Mouse (Mus musculus): Measurements from ENCODE around the gene Tmem123. TPM values are rescaled to one million over a fixed set of nuclear protein-coding genes. Genes with fewer than 3 reads are reported as not detected.
A peak's percentile ranks its signal among the peaks of the same experiment; 100 is the strongest.

Gene Tmem123
- total RNA-seq, 2 experiments from 2014 or later: 40.2 to 48.4 TPM

DNA sequence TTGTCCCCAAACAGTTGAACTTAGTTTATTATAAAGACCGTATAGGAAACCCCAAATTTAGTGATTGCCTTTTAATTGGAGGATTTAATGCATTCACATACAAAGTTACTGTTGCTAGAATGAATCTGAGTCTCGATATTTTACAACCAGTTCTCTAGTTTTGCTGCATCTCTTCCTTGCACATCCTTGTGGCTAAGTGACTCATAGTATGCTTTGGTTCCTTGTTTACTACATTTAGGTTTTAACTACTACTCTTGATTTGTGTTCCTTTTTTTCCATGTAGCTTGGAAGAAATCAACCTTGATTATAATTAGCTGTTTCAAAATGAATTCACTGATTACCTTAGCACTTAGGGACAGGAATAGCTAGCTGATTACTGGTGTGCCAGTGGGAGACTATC lies 11.2 kb downstream of the Tmem123 start:
- DNase-seq: no peak

DNA sequence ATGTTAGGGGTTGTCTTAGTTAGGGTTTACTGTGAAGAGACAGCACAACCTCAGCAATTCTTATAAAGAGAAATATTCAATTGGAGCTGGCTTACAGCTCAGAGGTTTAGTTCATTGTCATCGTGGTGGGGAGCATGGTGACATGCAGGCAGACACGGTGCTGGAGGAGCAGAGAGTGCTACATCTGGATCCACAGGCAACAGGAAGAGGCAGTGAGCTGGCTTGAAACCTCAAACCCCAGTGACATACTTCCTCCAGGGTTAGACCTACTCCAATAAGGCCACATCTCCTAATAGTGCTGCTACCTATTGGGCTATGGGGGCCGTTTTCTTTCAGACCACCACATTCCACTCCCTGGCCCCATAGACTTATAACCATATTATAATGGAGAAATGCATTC lies 12.1 kb downstream of the Tmem123 start:
- no peak for DNase-seq

DNA sequence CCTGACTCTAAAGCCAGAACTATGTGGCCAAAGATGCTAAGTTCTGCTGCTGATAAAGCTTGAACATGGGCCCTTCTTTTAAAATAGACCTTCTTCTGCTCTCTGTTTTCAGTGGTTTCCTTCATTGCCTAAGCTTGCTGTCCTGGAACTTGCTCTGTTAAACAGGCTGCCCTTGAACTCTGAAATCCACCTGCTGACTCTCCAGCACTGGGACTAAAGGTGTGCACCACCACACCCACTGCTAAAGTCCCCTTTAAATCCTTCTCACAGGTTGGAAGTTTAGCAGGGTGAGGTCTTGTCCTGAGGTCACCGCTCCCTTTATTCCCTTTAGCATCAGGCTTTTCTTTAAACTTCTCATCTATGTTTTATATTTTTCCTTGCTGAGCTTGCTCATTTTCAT lies 13.1 kb downstream of the Tmem123 start:
- DNase-seq: no peak

DNA sequence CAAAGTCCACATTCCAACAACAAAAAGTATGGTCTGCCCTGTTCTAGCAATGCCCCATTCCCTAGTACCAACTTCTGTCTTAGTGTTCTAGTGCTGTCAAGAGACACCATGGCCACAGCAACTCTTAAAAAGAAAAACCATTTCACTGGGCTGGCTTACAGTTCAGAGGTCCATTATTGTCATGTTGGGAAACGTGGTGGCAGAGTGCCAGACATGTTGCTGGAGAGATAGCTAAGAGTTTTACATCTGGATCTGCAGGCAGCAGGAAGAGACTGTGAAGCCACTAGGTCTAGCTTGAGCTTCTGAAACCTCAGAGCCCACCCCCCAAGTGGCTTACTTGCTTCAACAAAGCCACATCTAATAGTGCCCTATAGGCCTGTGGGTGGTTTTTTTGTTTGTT lies 13.8 kb downstream of the Tmem123 start:
- no peak for DNase-seq

DNA sequence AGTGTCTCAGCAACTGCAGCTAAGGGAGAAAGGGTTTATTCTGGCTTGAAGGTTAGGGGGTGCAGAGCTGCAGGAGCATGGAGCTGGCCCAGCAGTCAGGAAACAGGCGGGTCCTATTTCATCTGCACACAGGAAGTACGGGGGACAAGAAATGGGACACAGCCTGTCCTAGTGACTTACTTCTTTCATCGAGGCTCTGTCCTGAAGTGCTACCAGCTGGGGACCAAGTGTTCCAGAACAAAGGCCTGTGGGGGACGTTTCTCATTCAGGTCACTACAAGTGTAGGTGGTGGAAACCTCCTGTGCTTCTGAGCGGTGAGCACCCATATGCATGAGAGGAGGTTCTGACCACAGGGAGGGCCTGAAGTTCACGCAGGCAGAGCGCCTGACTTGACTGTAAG lies 14.9 kb downstream of the Tmem123 start:
- no peak for DNase-seq

DNA sequence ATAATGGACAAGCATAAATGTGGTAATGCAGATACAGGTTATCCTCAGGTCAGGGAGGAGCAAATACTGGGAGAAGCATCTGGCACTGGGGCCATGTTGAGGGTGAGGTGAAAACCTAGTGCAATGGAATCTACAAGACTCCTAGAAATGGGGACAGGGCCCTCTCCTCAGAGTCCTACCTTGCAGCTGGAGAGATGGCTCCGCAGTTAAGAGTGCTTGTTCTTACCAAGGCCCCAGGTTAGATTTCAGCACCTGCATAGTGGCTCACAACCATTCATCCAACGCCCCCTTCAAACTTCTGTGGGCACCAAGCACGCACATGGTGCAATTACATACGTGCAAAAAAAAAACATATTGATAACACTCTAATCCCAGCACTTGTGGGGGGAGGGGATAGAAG lies 15.9 kb downstream of the Tmem123 start:
- no peak for DNase-seq

DNA sequence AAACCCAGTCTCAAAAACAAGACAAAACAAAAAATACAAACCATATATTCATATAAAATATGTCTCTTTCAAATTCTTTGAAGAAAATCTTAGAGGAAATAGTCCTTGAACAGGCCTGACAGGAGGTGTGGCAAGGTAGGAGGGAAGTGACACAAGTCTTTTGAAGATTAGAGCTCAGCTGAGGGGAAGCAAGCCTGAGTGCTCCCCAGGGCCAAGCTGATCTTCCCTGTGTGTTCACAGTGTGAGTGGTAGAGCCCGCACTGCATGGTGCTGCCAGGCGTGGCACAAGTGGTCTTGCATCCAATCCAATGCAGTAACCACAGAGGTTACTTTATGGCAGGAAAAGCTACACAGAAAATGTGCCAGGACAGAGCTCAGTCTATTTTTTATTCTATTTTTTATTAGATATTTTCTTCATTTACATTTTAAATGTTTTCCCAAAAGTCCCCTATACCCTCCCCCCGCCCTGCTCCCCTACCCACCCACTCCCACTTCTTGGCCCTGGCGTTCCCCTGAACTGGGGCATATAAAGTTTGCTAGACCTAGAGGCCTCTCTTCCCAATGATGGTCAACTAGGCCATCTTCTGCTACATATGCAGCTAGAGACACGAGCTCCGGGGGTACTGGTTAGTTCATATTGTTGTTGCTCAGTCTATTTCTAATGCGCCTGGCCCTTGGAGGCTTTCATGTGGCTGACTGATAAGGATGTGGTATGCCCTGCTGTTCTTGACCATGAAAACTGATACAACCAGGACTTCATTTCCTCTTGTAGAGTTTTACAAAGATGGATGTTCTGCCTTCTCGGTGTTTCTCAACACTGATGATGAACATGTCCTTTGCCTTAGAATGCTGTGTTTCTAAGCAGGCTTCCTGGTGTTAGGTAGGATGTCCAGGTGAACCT lies 16.7 kb downstream of the Tmem123 start:
- no peak for DNase-seq

DNA sequence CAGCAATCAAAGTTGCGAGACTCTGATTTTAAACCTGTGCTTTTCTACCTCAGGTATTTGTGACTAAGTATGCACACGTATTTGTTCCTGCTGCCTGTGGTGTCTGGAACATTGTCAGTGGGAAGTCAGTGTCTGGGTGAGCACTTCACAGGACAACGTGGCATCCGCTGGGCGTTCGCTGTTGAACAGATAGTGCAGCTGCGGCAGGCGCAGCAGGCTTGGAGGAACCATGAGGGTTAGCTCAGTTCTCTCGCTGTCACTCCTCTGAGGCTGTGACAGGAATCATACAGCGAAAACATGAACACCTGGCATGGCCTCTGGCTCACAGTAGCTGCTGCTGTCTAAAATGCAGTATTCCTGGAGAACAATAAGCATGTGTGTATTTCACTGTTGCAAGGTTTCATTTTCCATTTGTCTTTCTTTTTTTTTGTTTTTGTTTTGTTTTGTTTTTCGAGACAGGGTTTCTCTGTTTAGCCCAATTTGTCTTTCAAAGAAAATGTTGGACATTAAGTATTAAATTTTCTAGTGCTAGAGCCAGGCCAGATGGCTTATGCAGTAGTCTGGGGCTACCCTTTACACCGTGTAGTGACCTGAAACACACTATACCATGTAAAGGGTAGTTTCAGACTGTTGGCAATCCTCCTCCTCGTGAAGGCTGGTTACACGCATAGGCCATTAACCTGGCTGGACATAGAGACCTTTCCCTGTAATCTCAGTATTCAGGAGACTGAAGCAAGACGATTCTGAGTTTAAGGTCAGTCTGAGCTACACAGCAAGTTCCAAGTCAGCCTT lies 20.2 kb downstream of the Tmem123 start:
- no peak for DNase-seq

DNA sequence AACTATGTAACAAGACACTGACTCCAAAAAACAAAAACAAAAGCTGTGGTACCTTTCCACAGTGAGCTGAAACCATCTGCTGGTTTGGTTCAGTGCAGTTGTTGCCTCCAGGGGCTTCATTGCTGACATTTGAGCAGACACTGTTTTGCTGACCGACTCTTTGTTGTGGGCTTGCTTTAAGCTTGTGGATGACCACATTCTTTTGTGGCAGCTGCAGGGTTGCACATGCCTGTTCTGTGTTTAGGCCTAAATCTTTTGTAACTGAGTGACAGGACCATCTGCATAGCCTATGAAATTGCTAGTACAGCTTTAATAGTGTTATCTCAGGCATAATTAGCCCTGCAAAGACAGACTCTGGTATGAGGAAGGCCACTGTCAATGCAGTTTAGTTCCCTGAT lies 20.8 kb downstream of the Tmem123 start:
- no peak for DNase-seq

DNA sequence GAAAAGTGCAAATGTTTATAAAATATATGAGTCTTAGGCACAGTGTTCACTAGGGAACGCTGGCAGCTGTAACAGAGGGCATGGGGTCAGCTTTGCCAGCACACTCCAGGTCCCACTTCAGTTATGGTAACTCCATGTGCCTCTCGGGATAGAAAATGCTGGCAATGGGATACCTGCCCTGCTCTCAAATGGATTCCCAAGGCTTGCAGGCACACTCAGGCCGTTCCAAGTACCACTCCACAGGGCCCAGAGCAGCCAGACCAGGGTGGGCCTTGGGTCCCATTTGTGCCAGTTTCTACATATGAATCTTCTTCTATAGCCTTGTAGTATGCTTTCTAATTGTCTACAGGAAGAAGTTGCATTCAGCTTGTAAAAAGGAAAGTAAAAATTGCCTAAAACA lies 21.6 kb downstream of the Tmem123 start:
- DNase-seq: no peak

DNA sequence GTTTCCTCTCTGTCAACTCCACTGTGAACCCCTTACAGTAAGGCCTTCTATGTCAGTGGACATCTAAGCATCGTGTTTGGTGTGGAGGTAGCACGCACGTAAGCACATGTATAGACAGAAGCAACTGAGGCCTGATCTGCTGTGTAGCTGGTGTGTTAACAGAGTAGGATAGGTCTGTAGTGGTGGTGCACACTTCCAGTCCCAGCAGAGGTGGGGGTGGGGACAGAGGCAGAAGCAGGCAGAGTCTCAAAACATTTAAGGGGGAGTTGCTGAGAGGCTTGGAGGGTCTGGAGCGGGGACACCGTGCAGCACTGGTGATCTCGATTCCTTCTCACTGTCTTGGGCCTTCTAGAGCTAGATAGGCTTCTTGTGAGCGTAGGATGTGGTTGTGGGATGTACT lies 22.2 kb downstream of the Tmem123 start:
- no peak for DNase-seq

DNA sequence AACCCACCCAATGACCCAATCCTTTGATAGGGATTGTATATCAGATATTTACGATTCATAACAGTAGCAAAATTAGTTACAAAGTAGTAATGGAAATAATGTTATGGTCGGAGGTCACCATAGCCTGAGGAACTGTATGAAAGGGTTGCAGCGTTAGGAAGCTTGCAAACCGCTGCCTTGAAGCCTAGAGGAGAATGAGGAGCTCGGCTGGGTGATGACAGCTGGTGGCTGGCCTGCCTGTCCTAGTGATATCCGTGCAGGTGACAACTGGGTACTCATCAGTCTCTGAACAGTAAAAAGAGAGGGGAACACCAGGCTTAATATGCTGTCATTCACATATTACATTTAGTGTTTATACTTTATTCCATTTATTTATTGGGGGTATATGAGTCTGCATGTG lies 24.6 kb downstream of the Tmem123 start:
- no peak for DNase-seq

DNA sequence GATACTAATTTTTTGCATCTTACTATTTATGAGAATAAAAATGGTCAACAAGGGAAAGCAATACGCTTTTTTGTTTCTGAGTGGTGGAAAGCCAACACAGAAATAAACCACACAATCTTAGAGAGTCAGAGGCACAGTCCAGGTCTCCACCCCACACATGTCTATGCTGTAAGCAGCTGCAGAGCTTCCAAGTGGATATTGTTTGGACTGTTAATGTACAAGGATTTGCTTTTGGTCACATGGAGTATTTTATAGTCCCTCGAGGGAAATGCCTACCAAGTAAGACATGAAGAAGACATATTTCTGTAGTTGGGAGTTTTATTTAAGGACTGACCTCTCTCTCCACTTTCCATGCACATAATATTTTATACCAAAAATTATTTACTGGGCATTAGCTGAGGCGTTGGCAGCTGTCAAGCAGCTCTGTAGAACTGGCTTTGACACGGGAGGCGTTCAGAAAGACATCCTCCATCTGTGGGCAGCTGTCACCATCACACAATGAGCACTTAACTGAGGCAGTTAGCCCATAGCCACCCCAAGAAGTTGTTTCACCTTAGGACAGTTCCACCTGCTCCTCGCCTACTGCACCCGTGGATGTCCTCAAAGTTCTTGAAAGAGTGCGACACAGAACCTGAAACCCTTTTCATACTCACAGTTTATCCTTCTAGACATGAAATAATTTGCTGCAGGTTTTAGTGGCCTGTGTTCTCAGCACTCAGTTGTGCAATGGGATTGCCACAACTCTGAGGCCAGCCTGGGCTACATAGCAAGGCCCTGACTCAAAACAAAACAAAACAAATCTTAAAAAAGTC lies 26.1 kb downstream of the Tmem123 start:
- DNase-seq: no peak

DNA sequence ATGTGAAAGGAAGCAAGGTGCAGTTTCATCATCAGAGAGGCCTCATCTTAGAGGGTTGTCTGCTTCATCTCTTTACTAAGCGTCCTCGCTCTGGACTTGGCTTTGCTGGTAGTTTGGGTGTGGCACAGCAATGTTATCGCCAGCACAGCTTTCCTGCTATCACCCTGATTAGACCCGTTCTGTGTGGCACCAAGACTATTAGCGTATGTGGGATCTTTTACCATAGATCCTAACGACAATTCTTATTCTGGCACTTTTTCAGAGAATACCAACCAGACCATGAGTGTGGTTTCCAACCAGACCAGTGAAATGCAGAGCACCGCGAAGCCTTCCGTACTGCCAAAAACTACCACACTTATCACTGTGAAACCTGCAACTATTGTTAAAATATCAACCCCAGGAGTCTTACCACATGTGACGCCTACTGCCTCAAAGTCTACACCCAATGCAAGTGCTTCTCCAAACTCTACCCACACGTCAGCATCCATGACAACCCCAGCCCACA lies 26.8 kb downstream of the Tmem123 start:
- DNase-seq: no peak

DNA sequence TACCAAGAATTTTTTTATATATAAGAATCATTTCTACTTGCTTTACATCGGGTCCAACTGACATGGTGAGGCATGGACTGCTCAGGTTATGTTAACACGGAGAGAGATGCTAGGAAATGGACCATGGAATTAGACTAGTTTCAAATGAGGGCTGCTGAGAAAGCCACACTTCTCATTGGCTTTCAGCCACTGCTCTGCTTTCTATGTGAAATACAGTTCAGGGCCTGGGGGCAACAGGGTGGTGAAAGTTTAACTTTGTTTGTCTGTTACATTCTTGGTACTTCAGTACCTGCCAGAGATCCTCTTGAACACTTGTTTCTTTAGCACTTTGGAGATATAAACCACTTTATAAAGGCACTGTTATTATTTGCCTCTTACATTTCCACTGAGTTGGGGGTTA lies 29.7 kb downstream of the Tmem123 start:
- no peak for DNase-seq

DNA sequence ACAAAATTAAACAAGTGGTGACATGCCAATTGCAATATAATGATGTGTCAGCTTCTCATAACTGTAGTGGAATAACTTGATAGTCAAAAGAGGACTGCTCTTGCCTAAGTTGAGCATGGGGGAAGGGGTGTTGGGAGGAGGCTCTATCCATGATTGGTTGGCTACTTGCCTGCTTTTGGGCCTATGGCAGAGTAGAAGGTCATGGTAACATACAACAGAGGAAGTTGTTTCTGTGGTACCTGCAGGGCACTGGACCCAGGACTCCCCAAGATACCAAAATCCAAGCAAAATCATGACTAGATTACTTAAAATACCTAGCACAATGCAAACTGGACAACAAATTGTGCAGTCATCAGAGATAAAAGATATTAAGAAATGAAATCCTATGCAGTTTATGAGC lies 31.7 kb downstream of the Tmem123 start:
- DNase-seq: no peak

DNA sequence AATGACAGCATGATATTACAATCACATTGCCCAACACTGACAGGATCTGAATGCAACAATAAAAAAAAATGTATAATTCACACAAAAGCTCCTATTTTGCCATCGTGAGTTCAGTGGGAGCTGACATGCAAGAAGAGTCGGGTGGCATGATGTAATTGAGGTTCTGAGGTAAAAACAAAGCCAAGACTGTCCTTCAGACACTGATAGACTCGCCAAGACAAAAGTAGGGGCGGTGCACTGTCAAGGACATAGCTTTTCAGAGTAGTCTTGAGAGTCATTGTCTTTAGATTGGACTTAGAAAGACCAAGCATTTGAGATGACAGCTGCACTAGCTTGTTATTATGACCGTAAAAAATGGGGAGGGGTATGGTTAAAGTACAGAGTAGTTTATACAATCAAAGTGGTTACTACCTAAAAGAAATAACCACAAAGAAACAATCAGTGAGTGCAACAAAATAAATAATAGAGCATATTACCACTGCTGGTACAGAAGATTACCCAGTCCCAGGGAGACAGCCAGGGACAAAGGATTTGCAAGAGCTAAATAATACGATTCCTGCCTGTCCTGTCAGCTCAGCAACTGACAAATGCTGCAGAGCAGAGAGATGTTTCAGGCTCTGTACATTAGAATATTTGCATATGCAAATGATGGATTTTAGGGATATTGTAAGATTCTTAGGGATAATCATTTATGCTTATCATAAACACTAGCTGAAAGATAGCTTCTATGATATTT lies 32.5 kb downstream of the Tmem123 start:
- DNase-seq: no peak

DNA sequence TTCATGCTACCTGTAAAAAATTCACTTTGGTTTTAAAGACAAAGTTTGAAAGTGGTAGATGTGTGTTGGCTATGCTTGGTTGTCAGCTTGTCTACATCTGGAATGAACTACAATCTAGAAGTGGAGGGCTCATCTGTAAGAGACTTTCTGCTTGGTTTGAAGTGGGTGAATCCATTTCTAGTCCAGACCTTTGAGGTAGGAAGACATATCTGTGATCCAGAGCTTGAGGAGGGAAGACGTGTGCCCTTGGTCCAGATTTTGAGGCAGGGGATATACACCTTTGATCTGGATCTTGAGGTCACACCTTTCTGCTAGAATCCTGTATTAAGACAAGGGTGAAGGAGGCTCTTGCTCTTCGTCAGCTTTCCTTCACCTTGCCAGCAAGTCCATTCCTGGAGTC lies 33.7 kb downstream of the Tmem123 start:
- no peak for DNase-seq

DNA sequence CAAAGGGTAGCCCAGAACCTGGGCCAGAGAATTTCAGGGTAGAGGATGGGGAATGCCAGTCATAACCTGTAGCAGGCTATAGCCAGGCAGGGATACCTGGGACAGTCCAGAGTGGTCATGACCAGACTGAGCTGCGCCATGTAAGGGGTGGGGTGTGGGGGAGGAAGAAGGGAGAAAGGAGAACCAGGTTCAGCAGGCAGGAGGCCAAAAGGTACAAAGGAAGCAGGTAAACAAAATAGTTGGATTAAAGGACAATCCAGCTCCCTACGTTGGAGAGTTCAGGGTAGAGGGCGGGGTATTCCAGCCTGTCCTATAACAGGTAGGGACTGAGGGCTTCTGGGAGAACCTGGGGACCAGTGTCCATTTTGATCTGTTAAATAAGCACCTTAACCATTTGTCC lies 34.7 kb downstream of the Tmem123 start:
- no peak for DNase-seq

DNA sequence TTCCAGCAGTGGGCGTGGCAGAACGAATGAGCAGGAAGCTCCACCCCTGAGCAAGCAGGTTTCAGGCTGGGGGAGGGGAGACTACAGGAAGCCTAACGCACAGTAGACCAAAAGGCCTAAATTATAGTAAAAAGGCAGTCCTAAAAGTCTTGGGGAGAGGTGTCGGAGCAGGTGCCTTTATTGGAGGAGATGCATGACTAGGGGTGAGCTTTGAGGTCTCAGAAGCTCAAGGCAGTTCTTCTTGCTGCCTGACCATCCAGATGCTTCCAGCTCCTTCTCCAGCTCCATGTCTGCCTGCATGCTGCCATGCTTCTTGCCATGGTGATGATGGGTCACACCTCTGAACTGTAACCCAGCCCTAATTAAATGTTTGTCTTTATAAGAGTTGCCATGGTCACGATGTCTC lies 41.3 kb downstream of the Tmem123 start:
- DNase-seq: no peak

DNA sequence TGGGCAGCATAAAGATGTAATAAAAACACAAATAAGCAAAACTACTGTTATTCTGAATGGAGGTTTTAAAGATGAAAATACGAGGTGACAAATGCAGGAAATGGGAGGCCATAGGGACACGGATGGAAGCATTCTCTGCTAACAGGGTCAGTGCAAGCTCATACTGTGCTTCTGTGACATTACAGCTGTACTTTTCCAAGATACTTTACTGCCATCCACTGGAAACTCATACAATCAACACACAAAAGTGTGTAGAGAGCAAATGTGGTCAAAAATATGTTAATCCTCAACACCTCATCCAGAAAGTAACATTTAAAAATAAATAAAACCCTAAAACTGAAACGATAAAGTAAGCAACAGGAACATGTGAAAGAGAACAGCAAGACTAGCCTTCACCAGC lies 58.9 kb downstream of the Tmem123 start:
- DNase-seq: no peak

DNA sequence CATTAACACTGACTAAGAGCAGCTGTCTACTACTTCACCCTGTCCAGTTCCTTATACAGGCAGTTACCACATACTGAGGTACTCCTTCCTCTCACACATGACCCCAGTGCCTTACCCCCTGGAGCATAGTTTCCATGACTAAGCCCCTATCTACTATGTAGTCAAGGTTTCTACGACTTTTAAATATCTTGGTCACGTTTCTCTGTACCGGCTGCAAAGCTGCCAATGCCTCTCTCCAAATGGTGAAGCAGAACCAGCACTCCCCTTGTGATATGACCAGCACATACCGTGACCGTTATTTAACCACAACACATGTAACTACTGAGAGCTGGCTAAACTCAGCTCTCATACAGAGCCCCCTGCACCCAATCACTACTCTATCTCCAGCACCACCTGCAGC lies 61.1 kb downstream of the Tmem123 start:
- DNase-seq: peak; percentile 17 to 18

Data from heart, adult 18-20 months (tissue).